Mouse (Mus musculus): ENCODE results near the gene Mroh2a.

The Mroh2a gene

GRCm38 (mm10) chr1:88258881-88259642, 32.3 kb downstream of the Mroh2a start:
- no peak for DNase-seq (ENCODE audit: low read depth, low spot score)

GRCm38 (mm10) chr1:88259643-88260024, 32.8 kb downstream of the Mroh2a start:
- DNase-seq (ENCODE audit: low read depth, low spot score), result no peak

GRCm38 (mm10) chr1:88260114-88260513, 33.3 kb downstream of the Mroh2a start:
- no peak for DNase-seq (ENCODE audit: low read depth, low spot score)

GRCm38 (mm10) chr1:88260604-88261377, 34.0 kb downstream of the Mroh2a start:
- DNase-seq (ENCODE audit: low read depth, low spot score), result no peak

- no peak for DNase-seq (ENCODE audit: low read depth, low spot score)
Observed at GRCm38 (mm10) chr1:88261706-88262105, 34.9 kb downstream of the Mroh2a start.

GRCm38 (mm10) chr1:88262255-88262654, 35.5 kb downstream of the Mroh2a start:
- DNase-seq (ENCODE audit: low read depth, low spot score), result no peak

GRCm38 (mm10) chr1:88262961-88263360, 36.2 kb downstream of the Mroh2a start:
- no peak for DNase-seq (ENCODE audit: low read depth, low spot score)

- DNase-seq (ENCODE audit: low read depth, low spot score), result no peak
Observed at GRCm38 (mm10) chr1:88263778-88264177, 37.0 kb downstream of the Mroh2a start.

GRCm38 (mm10) chr1:88264237-88264868, 37.6 kb downstream of the Mroh2a start:
- no peak for DNase-seq (ENCODE audit: low read depth, low spot score)

- no peak for DNase-seq (ENCODE audit: low read depth, low spot score)
Observed at GRCm38 (mm10) chr1:88264869-88265240, 38.1 kb downstream of the Mroh2a start.

- DNase-seq (ENCODE audit: low read depth, low spot score), result no peak
Observed at GRCm38 (mm10) chr1:88266123-88266522, 39.3 kb downstream of the Mroh2a start.

GRCm38 (mm10) chr1:88267489-88267888, 40.7 kb downstream of the Mroh2a start:
- DNase-seq (ENCODE audit: low read depth, low spot score), result no peak

GRCm38 (mm10) chr1:88268070-88268469, 41.3 kb downstream of the Mroh2a start:
- DNase-seq (ENCODE audit: low read depth, low spot score), result no peak

GRCm38 (mm10) chr1:88269539-88270309, 42.9 kb downstream of the Mroh2a start:
- DNase-seq (ENCODE audit: low read depth, low spot score), result no peak

GRCm38 (mm10) chr1:88272851-88273250, 46.1 kb downstream of the Mroh2a start:
- no peak for DNase-seq (ENCODE audit: low read depth, low spot score)

- no peak for DNase-seq (ENCODE audit: low read depth, low spot score)
Observed at GRCm38 (mm10) chr1:88273326-88273725, 46.5 kb downstream of the Mroh2a start.

GRCm38 (mm10) chr1:88273832-88274231, 47.0 kb downstream of the Mroh2a start:
- DNase-seq (ENCODE audit: low read depth, low spot score), result no peak

- DNase-seq (ENCODE audit: low read depth, low spot score), result no peak
Observed at GRCm38 (mm10) chr1:88274371-88275077, 47.7 kb downstream of the Mroh2a start.

GRCm38 (mm10) chr1:88275078-88275680, 48.4 kb downstream of the Mroh2a start:
- no peak for DNase-seq (ENCODE audit: low read depth, low spot score)

- DNase-seq (ENCODE audit: low read depth, low spot score), result no peak
Observed at GRCm38 (mm10) chr1:88275698-88276523, 49.1 kb downstream of the Mroh2a start.
